Mouse (Mus musculus): ENCODE data around the gene Dnaic1.

DNA sequence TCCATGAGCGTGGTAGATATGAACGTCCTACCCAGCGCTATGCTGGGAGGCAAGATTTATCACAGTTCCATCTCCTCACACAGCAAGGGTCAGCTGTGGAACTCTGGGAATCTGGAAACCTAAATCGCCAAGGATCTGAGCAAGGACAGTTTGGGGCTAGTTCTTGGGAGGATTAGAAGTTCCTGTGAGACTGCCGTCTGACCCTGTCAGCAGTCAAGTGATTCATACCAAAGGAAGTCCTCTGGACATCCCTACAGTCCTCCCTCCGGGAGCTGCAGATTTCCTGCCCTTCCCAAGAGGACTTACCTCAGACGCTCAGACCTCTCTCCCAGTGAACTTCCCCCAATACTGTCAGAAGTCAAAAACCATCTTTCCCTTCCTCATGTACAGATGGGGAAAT lies 66.8 kb downstream of the Dnaic1 start:
- TF ChIP-seq CTCF (IDR thresholded peaks at IDR 0.05; ENCODE audit: low read depth, low read length) (no peak), POLR2AphosphoS5 (IDR thresholded peaks at IDR 0.05; ENCODE audit: insufficient replicate concordance, low read depth, low read length) (no peak)

Data from G1E (cell line).